Mouse (Mus musculus) midbrain, postnatal 0 days (tissue): ENCODE measurements around the gene Exog. TPM values are rescaled to one million over a fixed set of nuclear protein-coding genes. Genes with fewer than 3 reads are reported as not detected.

Experiments
- ATAC-seq: fragments of 200-750 bp; cut with Nextera tagmentation; 2 replicates; pipeline ENCODE4 v1.8.0; 2017; ENCODE audit warnings: moderate number of reproducible peaks, mild to moderate bottlenecking, moderate TSS enrichment, moderate library complexity; ENCODE audit not compliant: low FRiP score
- DNase-seq: peaks from one replicate; pipeline ENCODE4 v3.0.0-alpha.2; 2015; ENCODE audit warnings: low spot score
- H3K27ac ChIP-seq: fragments of 300-500 bp; sonication (generic); 2 replicates; pipeline ENCODE4 v1.5.1; 2014; ENCODE audit warnings: low read depth, mild to moderate bottlenecking, low read length, mixed read lengths
- H3K27me3 ChIP-seq: fragments of 300-500 bp; sonication (generic); 2 replicates; pipeline ENCODE4 v1.6.1; 2014; ENCODE audit warnings: low read length, control low read depth, mixed read lengths; ENCODE audit not compliant: insufficient read depth
- H3K36me3 ChIP-seq: fragments of 300-500 bp; sonication (generic); 2 replicates; pipeline ENCODE4 v1.6.1; 2014; ENCODE audit warnings: low read length, control low read depth, mixed read lengths; ENCODE audit not compliant: insufficient read depth
- H3K4me1 ChIP-seq: fragments of 300-500 bp; sonication (generic); 2 replicates; pipeline ENCODE4 v1.6.1; 2014; ENCODE audit warnings: mild to moderate bottlenecking, control low read depth, antibody characterized with exemption, low read length, mixed read lengths; ENCODE audit not compliant: insufficient read depth
- H3K4me2 ChIP-seq: fragments of 300-500 bp; sonication (generic); 2 replicates; pipeline ENCODE4 v1.6.1; 2014; ENCODE audit warnings: low read depth, mild to moderate bottlenecking, low read length, mixed read lengths; ENCODE audit not compliant: poor library complexity, severe bottlenecking
- H3K4me3 ChIP-seq: fragments of 300-500 bp; sonication (generic); 2 replicates; pipeline ENCODE4 v1.5.1; 2014; ENCODE audit warnings: low read depth, mild to moderate bottlenecking, low read length, moderate library complexity
- H3K9ac ChIP-seq: fragments of 300-500 bp; sonication (generic); replicated peaks from 2 replicates; pipeline ENCODE4 v1.6.1; 2014; ENCODE audit warnings: mild to moderate bottlenecking, low read length, moderate library complexity, mixed read lengths; ENCODE audit not compliant: poor library complexity, severe bottlenecking
- H3K9me3 ChIP-seq: fragments of 300-500 bp; sonication (generic); 2 replicates; pipeline ENCODE4 v1.6.1; 2016; ENCODE audit warnings: low read length, control low read depth
- CTCF ChIP-seq: IDR thresholded peaks from 2 replicates; pipeline ENCODE4 v1.5.1; 2016; ENCODE audit warnings: antibody characterized with exemption, mild to moderate bottlenecking
- WGBS: fragments of 180-500 bp; shearing (Covaris S2); extraction: QIAGEN DNeasy Blood & Tissue Kit; methylation state at CpG from one replicate; pipeline ENCODE4 v1.1.7; 2014; 5-methylcytosine and 5-hydroxymethylcytosine counted together
- polyA plus RNA-seq: library from polyadenylated mRNA; unstranded; fragments of >200 nt; fragmentation: Nextera tagmentation; extraction: Ambion mirVana; gene quantifications from 2 replicates; pipeline ENCODE4 v1.2.1, GENCODE M21; 2015
- total RNA-seq: library from RNA; depleted of rRNA; stranded (reverse); fragments of >200 nt; gene quantifications from 2 replicates; pipeline ENCODE4 v1.2.3, GENCODE M21; 2014; rRNA removed

Gene Exog
- total and polyA plus RNA-seq, 2 experiments from 2014 or later: 26.0 to 36.8 TPM

GRCm38 (mm10) chr9:119514986-119515385 is 70.2 kb downstream of the Exog start:
- Histone ChIP-seq H3K27ac (no peak overlapping the region), H3K4me2 (no peak overlapping the region), H3K4me1 (no peaks in the 10 kb centered on the region), H3K36me3 (no peaks in the 10 kb centered on the region), H3K9ac (no peak overlapping the region), H3K9me3 (no peaks in the 10 kb centered on the region), H3K4me3 (no peak overlapping the region), H3K27me3 (peaks cover 35% of the 10 kb centered on the region)
- no peak for TF ChIP-seq CTCF
- ATAC-seq: no peak
- no peak for DNase-seq
- 87% methylated on average over 8 of the region's 8 CpGs for WGBS

Other genes with a start within 250 kb of the Exog start
- not detected in 2 replicates for gene Slc22a13, start 235.8 kb upstream of the Exog start, total RNA-seq
- 0.10 TPM in 1 of 2 replicates, not detected in the other for gene Slc22a13, start 235.8 kb upstream of the Exog start, polyA plus RNA-seq
- 38.5 and 55.7 TPM in 2 replicates for gene Oxsr1, start 122.5 kb upstream of the Exog start, total RNA-seq
- 10.5 and 10.7 TPM in 2 replicates for gene Oxsr1, start 122.5 kb upstream of the Exog start, polyA plus RNA-seq
- gene Acaa1a, start 105.3 kb upstream of the Exog start, total RNA-seq: 106 and 120 TPM in 2 replicates
- gene Acaa1a, start 105.3 kb upstream of the Exog start, polyA plus RNA-seq: 75.5 and 82.6 TPM in 2 replicates
- 4.2 and 5.9 TPM in 2 replicates for gene Myd88, start 103.5 kb upstream of the Exog start, total RNA-seq
- 4.7 and 5.6 TPM in 2 replicates for gene Myd88, start 103.5 kb upstream of the Exog start, polyA plus RNA-seq
- gene Xylb, start 87.6 kb upstream of the Exog start, total RNA-seq: 2.6 and 3.2 TPM in 2 replicates
- 3.9 and 4.3 TPM in 2 replicates for gene Xylb, start 87.6 kb upstream of the Exog start, polyA plus RNA-seq
- gene Slc22a14, start 79.4 kb upstream of the Exog start, total RNA-seq: not detected in 2 replicates
- 0.15 TPM in 1 of 2 replicates, not detected in the other for gene Slc22a14, start 79.4 kb upstream of the Exog start, polyA plus RNA-seq
- 35.6 and 39.7 TPM in 2 replicates for gene Acvr2b, start 42.8 kb upstream of the Exog start, total RNA-seq
- gene Acvr2b, start 42.8 kb upstream of the Exog start, polyA plus RNA-seq: 29.5 and 32.1 TPM in 2 replicates
- gene Scn5a, start 134.1 kb downstream of the Exog start, total RNA-seq: 1.2 and 1.4 TPM in 2 replicates
- 0.36 and 0.38 TPM in 2 replicates for gene Scn5a, start 134.1 kb downstream of the Exog start, polyA plus RNA-seq